Mouse (Mus musculus): Measurements from ENCODE around the gene Acvrl1.

DNA sequence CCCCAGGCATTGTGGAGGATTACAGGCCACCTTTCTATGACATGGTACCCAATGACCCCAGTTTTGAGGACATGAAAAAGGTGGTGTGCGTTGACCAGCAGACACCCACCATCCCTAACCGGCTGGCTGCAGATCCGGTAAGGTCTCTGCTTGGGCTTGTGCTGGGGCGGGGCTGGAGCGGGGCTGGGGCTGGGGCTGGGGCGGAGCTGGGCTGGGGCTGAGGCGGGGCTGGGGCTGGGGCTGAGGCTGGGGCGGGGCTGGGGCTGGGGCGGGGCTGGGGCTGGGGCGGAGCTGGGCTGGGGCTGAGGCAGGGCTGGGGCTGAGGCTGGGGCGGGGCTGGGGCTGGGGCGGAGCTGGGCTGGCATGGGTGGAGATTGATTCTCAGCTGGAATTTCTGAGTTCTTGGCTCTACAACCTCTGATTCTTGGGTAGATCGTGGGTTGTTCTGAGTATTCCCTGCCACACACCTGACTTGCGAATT is 12.8 kb downstream of the Acvrl1 start:
- no peak for TF ChIP-seq CTCF (IDR thresholded peaks at IDR 0.05; ENCODE audit: low read depth)
- no peak for TF ChIP-seq EP300 (IDR thresholded peaks at IDR 0.05; ENCODE audit: low read depth)
